Mouse (Mus musculus) testis, postnatal 14 days (tissue): ENCODE measurements at regions not wholly inside any gene's neighbourhood (a gene's known extent, or its start where the extent isn't known, plus 50 kb on each side); places are given as distances from the start of the nearest gene placed in this dataset.

Experiments
- DNase-seq: peaks from one replicate; pipeline ENCODE4 v3.0.0; 2021; ENCODE audit warnings: low spot score

GRCm38 (mm10) chr8:26443041-26443440 is 323.7 kb downstream of the Gm45692 start:
- peak; percentile 57 for DNase-seq

- no peak for DNase-seq
Measured at GRCm38 (mm10) chr8:26443735-26444134, 324.4 kb downstream of the Gm45692 start.

GRCm38 (mm10) chr8:26445991-26446390 is 326.7 kb downstream of the Gm45692 start:
- no peak for DNase-seq

- DNase-seq, result no peak
Measured at GRCm38 (mm10) chr8:26447886-26448640, 328.7 kb downstream of the Gm45692 start.

GRCm38 (mm10) chr8:26449291-26449690 is 330.0 kb downstream of the Gm45692 start:
- DNase-seq, result no peak

- no peak for DNase-seq
Measured at GRCm38 (mm10) chr8:26450543-26450942, 331.2 kb downstream of the Gm45692 start.

- no peak for DNase-seq
Measured at GRCm38 (mm10) chr8:26452976-26453573, 333.7 kb downstream of the Gm45692 start.

GRCm38 (mm10) chr8:26465346-26465745 is 346.0 kb downstream of the Gm45692 start:
- DNase-seq, result no peak

- no peak for DNase-seq
Measured at GRCm38 (mm10) chr8:26468441-26468840, 349.1 kb downstream of the Gm45692 start.

GRCm38 (mm10) chr8:26469705-26470104 is 350.4 kb downstream of the Gm45692 start:
- no peak for DNase-seq

GRCm38 (mm10) chr8:26471811-26472550 is 352.6 kb downstream of the Gm45692 start:
- no peak for DNase-seq

GRCm38 (mm10) chr8:26484749-26485148 is 365.4 kb downstream of the Gm45692 start:
- no peak for DNase-seq

GRCm38 (mm10) chr8:26487866-26488265 is 368.5 kb downstream of the Gm45692 start:
- no peak for DNase-seq

GRCm38 (mm10) chr8:26488590-26488989 is 369.3 kb downstream of the Gm45692 start:
- no peak for DNase-seq

GRCm38 (mm10) chr8:26501196-26501813 is 382.0 kb downstream of the Gm45692 start:
- DNase-seq, result no peak

- no peak for DNase-seq
Measured at GRCm38 (mm10) chr8:26501814-26502572, 382.7 kb downstream of the Gm45692 start.

GRCm38 (mm10) chr8:26502772-26503171 is 383.4 kb downstream of the Gm45692 start:
- no peak for DNase-seq

GRCm38 (mm10) chr8:26503918-26504317 is 384.6 kb downstream of the Gm45692 start:
- DNase-seq, result no peak

- DNase-seq, result no peak
Measured at GRCm38 (mm10) chr8:26504319-26505035, 385.1 kb downstream of the Gm45692 start.

GRCm38 (mm10) chr8:26507611-26508070 is 388.3 kb downstream of the Gm45692 start:
- no peak for DNase-seq

GRCm38 (mm10) chr8:26509254-26509653 is 389.9 kb downstream of the Gm45692 start:
- DNase-seq, result no peak
